Mouse (Mus musculus) neural tube, embryonic 15.5 days (tissue): ENCODE measurements around the gene Tmprss9. TPM values are rescaled to one million over a fixed set of nuclear protein-coding genes. Genes with fewer than 3 reads are reported as not detected.

ENCODE experiments used
- ATAC-seq: fragments of 200-750 bp; cut with Nextera tagmentation; 2 replicates; pipeline ENCODE4 v1.8.0; 2017; ENCODE audit warnings: mild to moderate bottlenecking, moderate TSS enrichment, moderate library complexity; ENCODE audit not compliant: low FRiP score
- H3K27ac ChIP-seq: fragments of 300-500 bp; sonication (generic); replicated peaks from 2 replicates; pipeline ENCODE4 v1.5.1; 2015; ENCODE audit warnings: mild to moderate bottlenecking, inconsistent platforms
- H3K27me3 ChIP-seq: fragments of 300-500 bp; sonication (generic); replicated peaks from 2 replicates; pipeline ENCODE4 v1.6.1; 2015; ENCODE audit warnings: inconsistent platforms
- H3K36me3 ChIP-seq: fragments of 300-500 bp; sonication (generic); 2 replicates; pipeline ENCODE4 v1.6.1; 2015; ENCODE audit warnings: inconsistent platforms
- H3K4me1 ChIP-seq: fragments of 300-500 bp; sonication (generic); 2 replicates; pipeline ENCODE4 v1.6.1; 2015; ENCODE audit warnings: inconsistent platforms
- H3K4me2 ChIP-seq: fragments of 300-500 bp; sonication (generic); 2 replicates; pipeline ENCODE4 v1.6.1; 2015; ENCODE audit warnings: inconsistent platforms, mild to moderate bottlenecking, moderate library complexity
- H3K4me3 ChIP-seq: fragments of 300-500 bp; sonication (generic); replicated peaks from 2 replicates; pipeline ENCODE4 v1.5.1; 2015; ENCODE audit warnings: mild to moderate bottlenecking, inconsistent platforms
- H3K9ac ChIP-seq: fragments of 300-500 bp; sonication (generic); replicated peaks from 2 replicates; pipeline ENCODE4 v1.6.1; 2015; ENCODE audit warnings: mild to moderate bottlenecking, inconsistent platforms
- H3K9me3 ChIP-seq: fragments of 300-500 bp; sonication (generic); replicated peaks from 2 replicates; pipeline ENCODE4 v1.6.1; 2016; ENCODE audit warnings: inconsistent platforms
- WGBS: fragments of 180-500 bp; shearing (Covaris S2); methylation state at CpG from one replicate; pipeline ENCODE4 v1.1.7; 2015; ENCODE audit warnings: mixed read lengths; 5-methylcytosine and 5-hydroxymethylcytosine counted together
- microRNA counts: library from miRNA; unstranded; fragments of <30 nt; microRNA quantifications from one replicate; lab custom pipeline; 2016
- microRNA-seq: library from miRNA; unstranded; fragments of <30 nt; microRNA quantifications from one replicate; pipeline ENCODE4, GENCODE M21; 2017
- polyA plus RNA-seq: library from polyadenylated mRNA; unstranded; fragments of >200 nt; fragmentation: Nextera tagmentation; extraction: Ambion mirVana; gene quantifications from 2 replicates; pipeline ENCODE4 v1.2.1, GENCODE M21; 2015

Gene Tmprss9
- polyA plus RNA-seq, 1 experiment from 2014 or later = 0.35 TPM

DNA sequence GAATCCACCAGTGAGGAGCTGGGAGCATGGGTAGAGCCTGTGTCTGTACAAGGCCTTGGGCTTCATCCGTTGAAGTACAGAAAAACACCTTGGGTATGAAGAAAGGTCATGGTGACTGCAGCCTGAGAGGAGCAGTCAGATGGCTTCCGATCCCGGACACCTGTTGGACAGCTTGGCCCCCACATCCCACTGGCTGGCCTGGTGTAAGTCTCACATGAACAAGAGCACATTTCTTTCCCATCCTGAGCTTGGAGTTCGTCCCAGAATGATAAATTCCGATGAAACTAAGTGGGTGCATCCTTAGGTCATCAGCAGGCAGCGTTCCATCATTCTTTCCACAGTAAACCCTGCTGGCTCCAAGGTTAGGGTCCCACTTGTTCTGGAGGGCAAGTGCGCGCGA is 72.1 kb downstream of the Tmprss9 start:
- WGBS = 75% methylated on average over 9 of the region's 9 CpGs
- Histone ChIP-seq H3K27me3 (no peaks in the 10 kb centered on the region), H3K9me3 (no peaks in the 10 kb centered on the region), H3K4me3 (no peak overlapping the region), H3K4me2 (no peak overlapping the region), H3K36me3 (no peaks in the 10 kb centered on the region), H3K4me1 (peaks cover 29% of the 10 kb centered on the region), H3K27ac (no peak overlapping the region), H3K9ac (no peak overlapping the region)
- no peak for ATAC-seq

DNA sequence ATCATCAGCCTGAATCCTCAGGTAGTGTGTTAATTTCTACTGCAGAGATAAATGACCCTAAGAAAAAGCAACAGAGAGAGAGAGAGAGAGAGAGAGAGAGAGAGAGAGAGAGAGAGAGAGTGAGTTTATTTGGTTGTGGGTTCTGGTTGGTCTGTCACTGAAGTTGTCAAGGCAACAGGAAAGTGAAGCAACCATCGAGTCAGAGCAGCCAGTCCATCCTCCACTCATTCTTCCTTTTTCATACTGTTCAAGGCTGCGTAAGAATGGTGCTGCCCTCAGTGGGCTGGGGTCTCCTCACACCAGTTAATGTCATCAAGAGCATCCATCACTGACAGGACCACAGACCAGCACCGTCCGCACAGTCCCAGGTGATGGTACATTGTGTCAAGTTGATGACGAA is 72.6 kb downstream of the Tmprss9 start:
- H3K9ac ChIP-seq = no peak overlapping the region
- ATAC-seq = no peak
- 82% methylated on average over 5 of the region's 5 CpGs for WGBS

DNA sequence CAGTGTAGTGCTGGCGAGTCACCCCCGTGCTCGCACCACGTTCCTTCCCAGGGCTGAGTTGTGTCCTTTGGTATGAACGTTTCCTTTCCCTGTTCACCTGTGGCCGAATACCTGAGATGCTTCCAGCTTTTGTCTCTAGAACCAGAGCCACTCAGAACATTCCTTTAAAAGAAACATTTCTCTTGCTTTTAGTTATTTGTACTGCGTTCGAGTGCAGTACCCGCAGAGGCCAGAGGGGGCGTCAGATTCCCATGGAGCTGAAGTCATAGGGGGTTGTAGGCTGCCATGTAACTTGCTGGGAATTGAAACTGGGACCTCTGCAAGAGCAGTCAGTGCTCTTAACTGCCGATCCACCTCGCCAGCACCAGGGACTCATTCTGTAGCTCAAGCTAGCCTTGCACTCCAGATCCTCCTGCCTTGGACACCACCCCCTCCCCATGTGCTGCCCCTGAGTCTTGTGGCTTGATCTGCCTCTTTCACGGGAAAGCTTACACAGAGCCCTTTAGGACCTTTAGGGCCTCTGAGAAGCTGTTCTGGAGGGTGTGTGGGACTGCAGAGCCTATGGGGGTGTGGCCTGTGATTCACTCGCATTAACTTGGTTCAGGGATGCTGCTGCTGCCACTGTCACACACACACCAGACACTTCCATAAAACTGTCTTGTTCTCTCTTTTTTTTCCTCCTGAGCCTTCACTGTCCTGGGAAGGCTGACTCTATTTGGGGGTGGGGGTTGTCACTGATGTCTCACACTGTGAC is 75.2 kb downstream of the Tmprss9 start:
- Histone ChIP-seq H3K27me3 (no peaks in the 10 kb centered on the region), H3K27ac (no peak overlapping the region), H3K4me2 (no peak overlapping the region), H3K9ac (no peak overlapping the region), H3K4me1 (0 out of 2 replicates have a peak, but pooled peaks cover 4% of the 10 kb centered on the region), H3K4me3 (no peak overlapping the region), H3K36me3 (no peaks in the 10 kb centered on the region), H3K9me3 (no peaks in the 10 kb centered on the region)
- no peak for ATAC-seq
- WGBS = 67% methylated on average over 14 of the region's 14 CpGs

More for the DNA sequence above, 72.6 kb downstream of the Tmprss9 start:
- H3K27me3 ChIP-seq = no peaks in the 10 kb centered on the region
- peaks cover 24% of the 10 kb centered on the region for H3K4me1 ChIP-seq
- H3K4me2 ChIP-seq = no peak overlapping the region
- no peak overlapping the region for H3K4me3 ChIP-seq
- no peak overlapping the region for H3K27ac ChIP-seq
- H3K36me3 ChIP-seq = no peaks in the 10 kb centered on the region
- no peaks in the 10 kb centered on the region for H3K9me3 ChIP-seq

DNA sequence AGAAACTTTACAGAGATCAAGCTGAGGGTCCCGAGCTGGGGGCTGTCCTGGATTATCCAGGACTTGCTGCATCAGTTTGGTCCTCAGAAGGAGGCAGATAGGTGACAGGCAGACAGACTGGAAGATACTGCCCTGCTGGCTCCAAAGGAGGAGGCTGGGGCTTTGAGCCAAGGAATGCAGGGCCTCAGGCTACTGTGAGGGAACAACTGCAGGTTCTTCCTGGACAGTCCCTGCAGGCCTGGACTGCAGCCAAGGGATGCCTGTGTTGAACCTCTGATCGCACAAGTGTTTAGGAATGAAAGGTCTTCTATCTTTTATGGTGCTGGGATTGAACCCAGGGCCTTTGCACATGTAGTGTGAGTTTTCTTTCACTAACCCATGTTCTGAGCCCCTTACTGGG is 76.2 kb downstream of the Tmprss9 start:
- Histone ChIP-seq H3K4me1 (0 out of 2 replicates have a peak, but pooled peaks cover 4% of the 10 kb centered on the region), H3K36me3 (no peaks in the 10 kb centered on the region), H3K27me3 (no peaks in the 10 kb centered on the region), H3K9me3 (no peaks in the 10 kb centered on the region), H3K4me2 (no peak overlapping the region), H3K27ac (no peak overlapping the region), H3K9ac (no peak overlapping the region), H3K4me3 (no peak overlapping the region)
- 65% methylated on average over 2 of the region's 2 CpGs for WGBS
- no peak for ATAC-seq

DNA sequence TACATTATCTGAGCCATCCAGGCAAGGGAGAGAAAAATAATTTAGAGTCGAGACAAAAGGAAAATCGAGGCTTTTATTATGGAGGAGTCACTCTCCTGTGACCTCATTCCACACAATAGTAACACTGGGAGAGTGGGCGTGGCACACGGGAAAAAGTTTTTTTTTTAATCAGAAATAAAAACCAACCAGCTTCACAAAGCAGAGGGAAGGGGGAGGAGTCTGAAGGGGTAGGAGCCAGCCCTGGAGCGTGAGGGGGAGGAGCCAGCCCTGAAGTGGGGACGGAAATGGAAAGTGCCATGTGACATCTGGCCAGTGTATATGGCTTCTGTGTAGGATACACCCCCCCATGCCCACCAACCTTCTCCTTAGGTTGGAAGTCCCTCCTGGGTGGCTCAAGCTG is 76.9 kb downstream of the Tmprss9 start:
- Histone ChIP-seq H3K27me3 (no peaks in the 10 kb centered on the region), H3K27ac (no peak overlapping the region), H3K4me2 (no peak overlapping the region), H3K9ac (no peak overlapping the region), H3K4me3 (no peak overlapping the region), H3K9me3 (no peaks in the 10 kb centered on the region), H3K36me3 (no peaks in the 10 kb centered on the region), H3K4me1 (0 out of 2 replicates have a peak, but pooled peaks cover 4% of the 10 kb centered on the region)
- WGBS = 26% methylated on average over 6 of the region's 6 CpGs
- no peak for ATAC-seq

DNA sequence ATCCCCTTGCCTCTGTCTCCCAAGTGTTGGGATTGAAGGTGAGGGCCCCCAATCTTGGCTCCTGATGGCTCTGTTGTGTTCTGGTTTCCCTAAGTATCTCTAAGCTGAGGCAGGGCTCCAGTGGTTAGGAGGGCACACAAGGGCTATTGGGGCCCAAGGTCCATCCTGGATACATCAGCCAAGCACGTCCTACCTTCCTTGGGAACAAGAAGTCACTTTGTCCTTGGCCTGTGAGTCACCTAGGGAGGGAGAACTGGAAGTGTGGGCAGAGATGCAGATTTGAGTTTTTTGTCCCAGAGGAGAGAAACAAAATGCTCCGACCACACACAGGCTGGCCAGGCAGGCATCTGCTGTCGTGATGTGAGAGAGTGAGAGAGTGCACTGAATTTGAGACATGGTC is 77.4 kb downstream of the Tmprss9 start:
- Histone ChIP-seq H3K4me1 (0 out of 2 replicates have a peak, but pooled peaks cover 4% of the 10 kb centered on the region), H3K27me3 (no peaks in the 10 kb centered on the region), H3K4me2 (no peak overlapping the region), H3K9me3 (no peaks in the 10 kb centered on the region), H3K4me3 (no peak overlapping the region), H3K36me3 (no peaks in the 10 kb centered on the region), H3K9ac (no peak overlapping the region), H3K27ac (no peak overlapping the region)
- WGBS = 76% methylated on average over 3 of the region's 3 CpGs
- ATAC-seq = no peak

MicroRNA genes within 50 kb of the gene (microRNA counts, 519-probe panel; counts per million panel counts)
- not detected for microRNA mmu-miR-1982 (lab: Ali Mortazavi, UCI)

Small RNA genes lying within 50 kb of the gene (microRNA-seq; reads per million reads assigned to microRNA genes)
- 1.6 reads per million for gene Mir1982

Other genes starting within 250 kb of the Tmprss9 start
- 106 and 118 TPM in 2 replicates for gene Csnk1g2, start 249.0 kb upstream of the Tmprss9 start, polyA plus RNA-seq
- gene Btbd2, start 214.8 kb upstream of the Tmprss9 start, polyA plus RNA-seq = 91.9 and 92.1 TPM in 2 replicates
- 56.2 and 70.3 TPM in 2 replicates for gene Mknk2, start 193.7 kb upstream of the Tmprss9 start, polyA plus RNA-seq
- 53.0 and 58.8 TPM in 2 replicates for gene Mob3a, start 169.9 kb upstream of the Tmprss9 start, polyA plus RNA-seq
- gene Izumo4, start 169.7 kb upstream of the Tmprss9 start, polyA plus RNA-seq = 43.3 and 46.8 TPM in 2 replicates
- 108 and 115 TPM in 2 replicates for gene Ap3d1, start 129.6 kb upstream of the Tmprss9 start, polyA plus RNA-seq
- gene Dot1l, start 116.6 kb upstream of the Tmprss9 start, polyA plus RNA-seq = 19.3 and 20.3 TPM in 2 replicates
- gene Sf3a2, start 73.7 kb upstream of the Tmprss9 start, polyA plus RNA-seq = 53.3 and 59.8 TPM in 2 replicates
- 135 and 146 TPM in 2 replicates for gene Plekhj1, start 73.2 kb upstream of the Tmprss9 start, polyA plus RNA-seq
- not detected in 2 replicates for gene Amh, start 66.6 kb upstream of the Tmprss9 start, polyA plus RNA-seq
- gene Jsrp1, start 58.4 kb upstream of the Tmprss9 start, polyA plus RNA-seq = 1.2 and 2.5 TPM in 2 replicates
- gene Oaz1, start 45.2 kb upstream of the Tmprss9 start, polyA plus RNA-seq = 1,221 and 1,325 TPM in 2 replicates
- gene Lingo3, start 27.8 kb upstream of the Tmprss9 start, polyA plus RNA-seq = 14.6 and 18.6 TPM in 2 replicates
- gene Lsm7, start 16.6 kb upstream of the Tmprss9 start, polyA plus RNA-seq = 226 and 240 TPM in 2 replicates
- 78.6 and 84.1 TPM in 2 replicates for gene Sppl2b, start 16.6 kb upstream of the Tmprss9 start, polyA plus RNA-seq
- 333 and 359 TPM in 2 replicates for gene Timm13, start 29.1 kb downstream of the Tmprss9 start, polyA plus RNA-seq
- 39.0 and 39.9 TPM in 2 replicates for gene Lmnb2, start 46.4 kb downstream of the Tmprss9 start, polyA plus RNA-seq
- gene Gadd45b, start 58.2 kb downstream of the Tmprss9 start, polyA plus RNA-seq = 9.0 and 11.1 TPM in 2 replicates
- 22.8 and 24.9 TPM in 2 replicates for gene Gng7, start 143.1 kb downstream of the Tmprss9 start, polyA plus RNA-seq
- gene Diras1, start 153.8 kb downstream of the Tmprss9 start, polyA plus RNA-seq = 55.3 and 69.4 TPM in 2 replicates
- 43.9 and 47.7 TPM in 2 replicates for gene Slc39a3, start 165.6 kb downstream of the Tmprss9 start, polyA plus RNA-seq
- gene Sgta, start 188.3 kb downstream of the Tmprss9 start, polyA plus RNA-seq = 290 and 298 TPM in 2 replicates
- 44.3 and 52.9 TPM in 2 replicates for gene Thop1, start 198.2 kb downstream of the Tmprss9 start, polyA plus RNA-seq
- gene Creb3l3, start 227.0 kb downstream of the Tmprss9 start, polyA plus RNA-seq = 0.38 and 0.56 TPM in 2 replicates
- gene Map2k2, start 234.1 kb downstream of the Tmprss9 start, polyA plus RNA-seq = 227 and 241 TPM in 2 replicates